Mouse (Mus musculus) CH12.LX (cell line): Measurements from ENCODE around the gene Jarid2. TPM values are rescaled to one million over a fixed set of nuclear protein-coding genes. Genes with fewer than 3 reads are reported as not detected.

Source experiments
- DNase-seq: peaks from one replicate; pipeline ENCODE4 v3.0.0-alpha.2; 2013; ENCODE audit errors: extremely low read depth
- H3K27ac ChIP-seq: 2 replicates; pipeline ENCODE4 v1.5.1; 2012; ENCODE audit warnings: low read depth, mild to moderate bottlenecking, control low read depth, moderate library complexity; ENCODE audit not compliant: insufficient read depth
- H3K27me3 ChIP-seq: replicated peaks from 2 replicates; pipeline ENCODE3; 2012; ENCODE audit warnings: inconsistent platforms
- H3K36me3 ChIP-seq, 2 experiments: replicated peaks in 1 of 2; 2 replicates each; pipeline versions ENCODE3 to v1.6.1; 2012; ENCODE audit warnings: inconsistent platforms in 1 of 2, low read length in 1 of 2, mild to moderate bottlenecking in 1 of 2, mixed read lengths in 1 of 2, moderate library complexity in 1 of 2; ENCODE audit not compliant: control insufficient read depth in 1 of 2, insufficient read depth in 1 of 2
- H3K4me1 ChIP-seq, 2 experiments: 2 replicates each; pipeline ENCODE4 v1.6.1; 2012; ENCODE audit warnings: inconsistent platforms in 1 of 2, moderate library complexity in 1 of 2; ENCODE audit not compliant: insufficient read depth in 2 of 2, control insufficient read depth in 1 of 2
- H3K4me2 ChIP-seq: 2 replicates; pipeline ENCODE4 v1.6.1; 2012; ENCODE audit warnings: low read depth, mild to moderate bottlenecking, control low read depth; ENCODE audit not compliant: poor library complexity, insufficient read depth, severe bottlenecking
- H3K4me3 ChIP-seq, 3 experiments: fragments of 150-350 bp in 1 of 3; sonication (generic) in 1 of 3; replicated peaks in 1 of 3; 2 replicates each; pipeline versions ENCODE3 to v1.5.1; 2011 to 2012; ENCODE audit warnings: low read depth in 2 of 3, low read length in 2 of 3, mild to moderate bottlenecking in 2 of 3, moderate library complexity in 2 of 3, control low read depth in 1 of 3, improper control_type of control experiment in 1 of 3, inconsistent platforms in 1 of 3, mixed read lengths in 1 of 3; ENCODE audit not compliant: poor library complexity in 1 of 3
- H3K79me2 ChIP-seq: replicated peaks from 2 replicates; pipeline ENCODE4 v1.6.1; 2012; ENCODE audit warnings: mild to moderate bottlenecking, moderate library complexity; ENCODE audit not compliant: control insufficient read depth, poor library complexity, insufficient read depth, severe bottlenecking; ENCODE audit errors: extremely low read depth
- H3K9ac ChIP-seq: 2 replicates; pipeline ENCODE4 v1.6.1; 2012; ENCODE audit warnings: low read depth, mild to moderate bottlenecking, control low read depth, moderate library complexity; ENCODE audit not compliant: insufficient read depth
- H3K9me3 ChIP-seq: replicated peaks from 2 replicates; pipeline ENCODE3; 2012; ENCODE audit warnings: low read length, inconsistent platforms, mixed read lengths
- CHD1 ChIP-seq: IDR thresholded peaks from 2 replicates; pipeline ENCODE4 v1.6.1; 2012; ENCODE audit warnings: low read depth, low read length, improper control_type of control experiment, inconsistent platforms
- CHD2 ChIP-seq: IDR thresholded peaks from 2 replicates; pipeline ENCODE4 v1.6.1; 2011; ENCODE audit warnings: low read length, improper control_type of control experiment
- CTCF ChIP-seq, 2 experiments: IDR thresholded peaks in 1 of 2; conservative IDR thresholded peaks in 1 of 2; 2 replicates each; pipeline ENCODE4 v1.5.1; 2011 to 2012; ENCODE audit warnings: low read depth in 2 of 2, low read length in 2 of 2, improper control_type of control experiment in 1 of 2, inconsistent platforms in 1 of 2, mild to moderate bottlenecking in 1 of 2, moderate library complexity in 1 of 2
- E2F4 ChIP-seq: IDR thresholded peaks from 2 replicates; pipeline ENCODE4 v1.6.1; 2011; ENCODE audit warnings: low read depth, low read length, improper control_type of control experiment; ENCODE audit not compliant: insufficient replicate concordance
- ELF1 ChIP-seq: IDR thresholded peaks from 2 replicates; pipeline ENCODE4 v1.6.1; 2014; ENCODE audit warnings: low read depth, mild to moderate bottlenecking, inconsistent platforms, low read length, improper control_type of control experiment
- EP300 ChIP-seq: IDR thresholded peaks from 2 replicates; pipeline ENCODE4 v1.6.1; 2011; ENCODE audit warnings: low read length, improper control_type of control experiment
- GABPA ChIP-seq: IDR thresholded peaks from 2 replicates; pipeline ENCODE4 v1.6.1; 2012; ENCODE audit warnings: low read depth, low read length, improper control_type of control experiment, inconsistent platforms; ENCODE audit not compliant: insufficient replicate concordance
- JUN ChIP-seq: IDR thresholded peaks from 2 replicates; pipeline ENCODE4 v1.6.1; 2011; ENCODE audit warnings: low read depth, mild to moderate bottlenecking, low read length, improper control_type of control experiment, moderate library complexity; ENCODE audit not compliant: insufficient read depth
- KAT2A ChIP-seq: IDR thresholded peaks from 2 replicates; pipeline ENCODE4 v1.6.1; 2012; ENCODE audit warnings: low read length, improper control_type of control experiment, inconsistent platforms; ENCODE audit not compliant: insufficient replicate concordance
- MAX ChIP-seq: IDR thresholded peaks from 2 replicates; pipeline ENCODE4 v1.6.1; 2011; ENCODE audit warnings: low read length, improper control_type of control experiment
- MAZ ChIP-seq: IDR thresholded peaks from 2 replicates; pipeline ENCODE4 v1.6.1; 2012; ENCODE audit warnings: low read depth, mild to moderate bottlenecking, inconsistent platforms, low read length, improper control_type of control experiment, moderate library complexity
- MYC ChIP-seq: IDR thresholded peaks from 2 replicates; pipeline ENCODE4 v1.6.1; 2011; ENCODE audit warnings: low read depth, mild to moderate bottlenecking, improper control_type of control experiment, low read length
- NELFE ChIP-seq: IDR thresholded peaks from 2 replicates; pipeline ENCODE4 v1.6.1; 2011; ENCODE audit warnings: low read depth, low read length, improper control_type of control experiment
- NRF1 ChIP-seq: IDR thresholded peaks from 2 replicates; pipeline ENCODE4 v1.6.1; 2014; ENCODE audit warnings: low read depth, mild to moderate bottlenecking, inconsistent platforms, low read length, improper control_type of control experiment, moderate library complexity
- PAX5 ChIP-seq: IDR thresholded peaks from 2 replicates; pipeline ENCODE4 v1.6.1; 2012; ENCODE audit warnings: low read length, inconsistent platforms, mixed read lengths
- POLR2A ChIP-seq: IDR thresholded peaks from 2 replicates; pipeline ENCODE4 v1.6.1; 2011; ENCODE audit warnings: low read depth, mild to moderate bottlenecking, improper control_type of control experiment, low read length
- RAD21 ChIP-seq: IDR thresholded peaks from 2 replicates; pipeline ENCODE4 v1.6.1; 2011; ENCODE audit warnings: low read depth, mild to moderate bottlenecking, low read length, improper control_type of control experiment, moderate library complexity
- RCOR1 ChIP-seq: conservative IDR thresholded peaks from 2 replicates; pipeline ENCODE4 v1.6.1; 2012; ENCODE audit warnings: low read depth, mild to moderate bottlenecking, inconsistent platforms, low read length, improper control_type of control experiment
- UBTF ChIP-seq: IDR thresholded peaks from 2 replicates; pipeline ENCODE4 v1.6.1; 2012; ENCODE audit warnings: low read depth, mild to moderate bottlenecking, inconsistent platforms, low read length, improper control_type of control experiment, moderate library complexity
- USF1 ChIP-seq: IDR thresholded peaks from 2 replicates; pipeline ENCODE4 v1.6.1; 2014; ENCODE audit warnings: low read depth, mild to moderate bottlenecking, inconsistent platforms, low read length, improper control_type of control experiment
- ZKSCAN1 ChIP-seq: IDR thresholded peaks from 2 replicates; pipeline ENCODE4 v1.6.1; 2012; ENCODE audit warnings: low read depth, inconsistent platforms, low read length, improper control_type of control experiment, borderline replicate concordance
- ZNF384 ChIP-seq: IDR thresholded peaks from 2 replicates; pipeline ENCODE4 v1.6.1; 2012; ENCODE audit warnings: low read depth, low read length, improper control_type of control experiment, inconsistent platforms
- dilution Hi-C: fragments of 300-500 bp; cut with MboI; formaldehyde crosslinking; loops from 2 replicates; pipeline ENCODE4 v1.14.3; 2020; ENCODE audit warnings: low sequenced_read_pairs; ENCODE audit not compliant: extremely low pct_unique_long_range_greater_than_20kb, extremely low pct_ligation_motif_present
- in situ Hi-C: fragments of 300-500 bp; cut with MboI; formaldehyde crosslinking; loops from 3 replicates; pipeline ENCODE4 v1.14.3; 2019; ENCODE audit warnings: low sequenced_read_pairs, low pct_ligation_motif_present, low pct_unique_long_range_greater_than_20kb, mixed read lengths
- polyA plus RNA-seq: library from polyadenylated mRNA; unstranded; fragments of >175 nt; gene quantifications from 2 replicates; pipeline ENCODE4 v1.2.1, GENCODE M21; 2012; ENCODE audit warnings: low read depth; ENCODE audit not compliant: insufficient read length
- total RNA-seq, 2 experiments: library from RNA; depleted of rRNA; stranded (reverse); fragments of 300-350 nt in 1 of 2; fragments of >200 nt in 1 of 2; gene quantifications; 2 replicates each; pipeline ENCODE4 v1.2.3; 2012 to 2014

Jarid2 gene
- total and polyA plus RNA-seq, 3 experiments, result 4.5 to 10.9 (median 7.8) TPM

DNA sequence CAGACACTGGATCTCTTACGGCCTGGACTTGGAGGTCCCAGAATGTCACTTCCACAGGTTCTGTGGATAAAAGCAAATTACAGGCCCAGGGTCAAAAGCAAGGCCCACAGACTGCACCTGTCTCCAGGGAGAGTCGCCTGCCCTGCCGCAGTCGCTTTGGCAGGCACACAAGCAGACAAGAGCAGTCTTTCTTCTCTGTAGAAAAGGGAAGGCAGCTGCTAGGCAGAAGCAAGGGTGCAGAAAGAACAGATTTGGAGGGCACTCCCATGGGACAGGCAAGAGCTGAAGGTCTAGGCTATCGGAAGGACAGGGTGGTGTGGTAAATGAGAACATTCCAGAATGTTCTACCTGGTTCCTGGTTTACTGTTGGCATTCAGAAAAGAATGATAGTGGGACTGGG is 22.1 kb upstream of the Jarid2 start:
- Histone ChIP-seq H3K36me3 (no peaks in the 10 kb centered on the region), H3K4me3 (no peak overlapping the region), H3K9ac (no peak overlapping the region), H3K27me3 (no peaks in the 10 kb centered on the region), H3K4me1 (peaks cover 2 to 13% of the 10 kb centered on the region in 2 experiments; a peak in 1 of 4 replicates), H3K4me2 (no peak overlapping the region), H3K27ac (no peak overlapping the region), H3K79me2 (no peaks in the 10 kb centered on the region), H3K9me3 (no peaks in the 10 kb centered on the region)
- no peak for TF ChIP-seq PAX5
- no peak for TF ChIP-seq MAZ
- no peak for TF ChIP-seq EP300
- TF ChIP-seq NELFE, result no peak
- no peak for TF ChIP-seq JUN
- TF ChIP-seq CTCF (conservative IDR thresholded peaks at IDR 0.05 in 1 of 2, IDR thresholded peaks at IDR 0.05 in 1 of 2; ENCODE audit: low read depth in 2 of 2, low read length in 2 of 2), result no peak
- no peak for TF ChIP-seq RAD21
- no peak for TF ChIP-seq E2F4
- TF ChIP-seq NRF1, result no peak
- TF ChIP-seq ZKSCAN1, result no peak
- TF ChIP-seq CHD1, result no peak
- TF ChIP-seq USF1, result no peak
- TF ChIP-seq UBTF, result no peak
- TF ChIP-seq ELF1, result no peak
- no peak for TF ChIP-seq GABPA
- no peak for TF ChIP-seq MAX
- no peak for TF ChIP-seq ZNF384
- no peak for TF ChIP-seq MYC
- in situ Hi-C loops (no loop called here), dilution Hi-C loops (no loop called here)
- DNase-seq, result no peak

DNA sequence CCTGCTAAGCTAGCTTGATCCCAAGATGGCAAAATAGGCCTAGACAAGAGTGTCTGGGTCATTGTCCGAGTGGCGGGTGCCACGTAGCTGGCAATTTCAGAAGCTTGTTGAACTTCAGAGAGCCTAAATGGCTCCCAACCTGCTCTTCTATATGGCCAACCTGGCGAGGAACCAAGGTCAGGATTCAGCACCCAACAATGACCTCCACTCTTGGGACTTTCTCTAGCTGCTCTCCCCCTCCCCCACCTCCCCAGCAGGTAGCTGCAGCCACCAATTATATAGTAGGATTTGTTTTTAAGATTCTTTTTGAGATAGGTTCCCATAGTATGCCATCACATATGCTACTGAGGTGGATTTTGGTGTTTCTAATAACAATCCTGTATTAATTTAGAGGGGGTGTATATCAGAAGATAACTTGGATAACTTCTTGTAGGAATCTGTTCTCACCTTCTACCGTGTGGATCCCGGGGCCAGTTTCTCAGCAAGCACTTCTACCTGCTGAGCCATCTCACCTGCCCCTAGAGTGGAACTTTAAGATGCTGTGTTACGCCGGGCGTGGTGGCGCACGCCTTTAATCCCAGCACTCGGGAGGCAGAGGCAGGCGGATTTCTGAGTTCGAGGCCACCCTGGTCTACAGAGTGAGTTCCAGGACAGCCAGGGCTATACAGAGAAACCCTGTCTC is 20.8 kb upstream of the Jarid2 start:
- no peak overlapping the region for H3K27ac ChIP-seq
- H3K27me3 ChIP-seq, result no peaks in the 10 kb centered on the region
- in situ Hi-C loops, result no loop called here
- no peak for DNase-seq
- H3K9ac ChIP-seq, result no peak overlapping the region
- no peak overlapping the region for H3K4me3 ChIP-seq
- no peaks in the 10 kb centered on the region for H3K79me2 ChIP-seq
- TF ChIP-seq ELF1 (no peak), KAT2A (no peak), EP300 (no peak), UBTF (no peak), CTCF (conservative IDR thresholded peaks at IDR 0.05 in 1 of 2, IDR thresholded peaks at IDR 0.05 in 1 of 2; ENCODE audit: low read depth in 2 of 2, low read length in 2 of 2) (no peak), POLR2A (no peak), CHD2 (no peak), RCOR1 (no peak)
- no peaks in the 10 kb centered on the region for H3K9me3 ChIP-seq
- no peaks in the 10 kb centered on the region for H3K36me3 ChIP-seq
- no peak overlapping the region for H3K4me2 ChIP-seq
- peaks cover 2 to 13% of the 10 kb centered on the region in 2 experiments; a peak in 1 of 4 replicates for H3K4me1 ChIP-seq
- dilution Hi-C loops, result no loop called here
